Mouse (Mus musculus): ENCODE data around the gene Nprl2.

DNA sequence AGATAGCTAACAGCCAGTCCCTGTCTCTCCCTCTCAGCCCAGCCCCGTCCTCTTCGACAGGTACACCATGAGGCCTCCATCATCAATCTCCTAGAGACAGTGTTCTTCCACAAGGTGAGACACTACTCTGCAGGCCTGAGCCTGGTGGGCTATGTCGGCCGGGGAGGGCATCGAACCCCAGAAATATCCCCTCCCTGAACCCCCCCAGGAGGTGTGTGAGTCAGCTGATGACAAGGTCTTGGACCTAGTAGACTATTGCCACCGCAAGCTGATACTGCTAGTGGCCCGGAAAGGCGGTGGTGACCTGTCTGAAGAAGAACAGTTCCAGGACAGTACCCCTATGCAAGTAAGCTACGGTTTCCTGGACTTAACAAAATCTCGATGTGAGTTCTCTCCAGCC, 6.8 kb downstream of the Nprl2 start:
- no peak for TF ChIP-seq CTCF (IDR thresholded peaks at IDR 0.05; ENCODE audit: borderline replicate concordance, insufficient read depth, low read depth, low read length)
- TF ChIP-seq POLR2A (IDR thresholded peaks at IDR 0.05; ENCODE audit: borderline replicate concordance, insufficient read depth, low read length), result no peak

All from cerebellum, adult 2 months (tissue).